Mouse (Mus musculus) liver, embryonic 14.5 days (tissue): Measurements from ENCODE around the gene Pum2. TPM values are rescaled to one million over a fixed set of nuclear protein-coding genes. Genes with fewer than 3 reads are reported as not detected.
"Not testable (repeated sequence)": the region's sequence is repeated elsewhere in the genome, so short reads cannot be mapped to it uniquely, and the experiment has no call there.

Experiments
- ATAC-seq: fragments of 200-750 bp; cut with Nextera tagmentation; 2 replicates; pipeline ENCODE4 v1.8.0; 2017; ENCODE audit warnings: moderate number of reproducible peaks, mild to moderate bottlenecking, moderate library complexity; ENCODE audit not compliant: insufficient read depth
- DNase-seq, 3 experiments: peaks; one replicate each; pipeline ENCODE4 v3.0.0-alpha.2; 2012 to 2013; ENCODE audit warnings: low read depth in 3 of 3, low spot score in 3 of 3
- H3K27ac ChIP-seq: fragments of 300-500 bp; sonication (generic); 2 replicates; pipeline ENCODE4 v1.5.1; 2014; ENCODE audit warnings: moderate library complexity, mild to moderate bottlenecking, control low read depth, inconsistent platforms
- H3K27me3 ChIP-seq: fragments of 300-500 bp; sonication (generic); 2 replicates; pipeline ENCODE4 v1.6.1; 2014; ENCODE audit warnings: mild to moderate bottlenecking, low read length, moderate library complexity; ENCODE audit not compliant: control insufficient read depth, insufficient read depth
- H3K36me3 ChIP-seq: fragments of 300-500 bp; sonication (generic); replicated peaks from 2 replicates; pipeline ENCODE4 v1.6.1; 2014; ENCODE audit warnings: low read depth; ENCODE audit not compliant: control insufficient read depth, insufficient read depth
- H3K4me1 ChIP-seq, 2 experiments: fragments of 200-500 bp in 1 of 2; fragments of 300-500 bp in 1 of 2; sonication (generic) in 1 of 2; replicated peaks; 2 replicates each; pipeline ENCODE4 v1.6.1; 2012 to 2014; ENCODE audit warnings: antibody characterized with exemption in 1 of 2, inconsistent platforms in 1 of 2, low read length in 1 of 2; ENCODE audit not compliant: control insufficient read depth in 2 of 2, insufficient read depth in 2 of 2
- H3K4me2 ChIP-seq: fragments of 300-500 bp; sonication (generic); 2 replicates; pipeline ENCODE4 v1.6.1; 2014; ENCODE audit warnings: low read depth, mild to moderate bottlenecking, control low read depth, moderate library complexity
- H3K4me3 ChIP-seq, 2 experiments: fragments of 200-500 bp in 1 of 2; fragments of 300-500 bp in 1 of 2; sonication (generic) in 1 of 2; 2 replicates each; pipeline ENCODE4 v1.5.1; 2012 to 2014; ENCODE audit warnings: low read depth in 2 of 2, low read length in 2 of 2, mild to moderate bottlenecking in 2 of 2, control low read depth in 1 of 2, inconsistent platforms in 1 of 2, moderate library complexity in 1 of 2; ENCODE audit not compliant: insufficient read depth in 1 of 2
- H3K9ac ChIP-seq: fragments of 300-500 bp; sonication (generic); replicated peaks from 2 replicates; pipeline ENCODE4 v1.6.1; 2014; ENCODE audit warnings: mild to moderate bottlenecking, control low read depth, moderate library complexity
- H3K9me3 ChIP-seq: fragments of 300-500 bp; sonication (generic); 2 replicates; pipeline ENCODE4 v1.6.1; 2016; ENCODE audit warnings: low read length, mixed read lengths; ENCODE audit not compliant: control insufficient read depth
- CTCF ChIP-seq: IDR thresholded peaks from 2 replicates; pipeline ENCODE4 v1.5.1; 2016; ENCODE audit warnings: antibody characterized with exemption, low read depth, control low read depth
- EP300 ChIP-seq: IDR thresholded peaks from 2 replicates; pipeline ENCODE4 v1.6.1; 2016; ENCODE audit warnings: antibody characterized with exemption, low read depth
- WGBS: fragments of 180-500 bp; shearing (Covaris S2); extraction: QIAGEN DNeasy Blood & Tissue Kit; methylation state at CpG from one replicate; pipeline ENCODE4 v1.1.7; 2014; ENCODE audit not compliant: insufficient replicate concordance; 5-methylcytosine and 5-hydroxymethylcytosine counted together
- polyA plus RNA-seq, 2 experiments: library from polyadenylated mRNA; depleted of rRNA in 1 of 2; stranded (reverse) in 1 of 2; unstranded in 1 of 2; fragments of >200 nt; fragmentation: Nextera tagmentation in 1 of 2; extraction: Ambion mirVana in 1 of 2; gene quantifications; 2 replicates each; pipeline versions ENCODE4 v1.2.1 to v1.2.3; 2012 to 2014

The Pum2 gene
- polyA plus RNA-seq, 2 experiments: 18.4 to 20.6 TPM

DNA sequence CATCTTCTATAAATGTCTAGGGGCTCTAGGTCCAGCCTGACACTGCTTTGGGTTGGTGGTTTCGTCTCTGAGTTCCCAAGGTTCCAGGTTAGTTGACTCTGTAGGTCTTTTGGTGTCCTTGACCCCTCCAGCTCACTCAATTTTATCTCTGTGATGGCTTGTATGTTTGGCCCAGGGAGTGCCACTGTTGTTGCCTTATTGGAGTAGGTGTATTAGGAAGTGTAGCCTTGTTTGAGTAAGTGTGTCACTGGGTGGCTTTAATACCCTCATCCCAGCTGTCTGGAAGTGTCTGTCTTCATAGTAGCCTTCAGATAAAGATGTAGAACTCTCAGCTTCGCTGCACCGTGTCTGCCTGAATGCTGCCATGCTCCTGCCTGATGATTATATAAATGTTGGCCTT is 11.1 kb downstream of the Pum2 start:
- no peak for ATAC-seq

DNA sequence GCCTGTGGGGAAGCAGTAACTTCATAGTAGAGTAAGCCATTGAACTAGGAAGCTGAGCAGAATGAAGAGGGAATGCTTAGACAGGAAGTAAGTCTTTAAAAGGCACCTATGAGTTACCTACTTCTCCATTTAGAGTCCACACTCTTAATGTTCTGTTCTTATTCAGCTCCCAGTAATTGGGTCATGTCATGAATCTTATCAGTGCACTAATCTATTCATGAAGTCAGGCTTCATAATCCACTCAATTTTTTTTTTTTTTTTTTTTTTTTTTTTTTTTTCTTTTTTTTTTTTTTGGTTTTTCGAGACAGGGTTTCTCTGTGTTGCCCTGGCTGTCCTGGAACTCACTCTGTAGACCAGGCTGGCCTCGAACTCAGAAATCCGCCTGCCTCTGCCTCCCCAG is 15.9 kb downstream of the Pum2 start:
- not testable (repeated sequence) for H3K27me3 ChIP-seq, ATAC-seq
- WGBS: 71% methylated on average over 3 of the region's 3 CpGs

More for the DNA sequence above, 11.1 kb downstream of the Pum2 start:
- Histone ChIP-seq H3K27ac (no peak overlapping the region), H3K27me3 (no peaks in the 10 kb centered on the region), H3K4me1 (peaks cover 0 to 9% of the 10 kb centered on the region in 2 experiments; a peak in 2 of 4 replicates), H3K4me3 (no peak overlapping the region), H3K36me3 (peaks cover 3% of the 10 kb centered on the region), H3K9me3 (no peaks in the 10 kb centered on the region), H3K9ac (no peak overlapping the region), H3K4me2 (no peak overlapping the region)
- TF ChIP-seq EP300 (no peak), CTCF (no peak)
- WGBS: 82% methylated on average over 3 of the region's 3 CpGs
- no peak for DNase-seq

DNA sequence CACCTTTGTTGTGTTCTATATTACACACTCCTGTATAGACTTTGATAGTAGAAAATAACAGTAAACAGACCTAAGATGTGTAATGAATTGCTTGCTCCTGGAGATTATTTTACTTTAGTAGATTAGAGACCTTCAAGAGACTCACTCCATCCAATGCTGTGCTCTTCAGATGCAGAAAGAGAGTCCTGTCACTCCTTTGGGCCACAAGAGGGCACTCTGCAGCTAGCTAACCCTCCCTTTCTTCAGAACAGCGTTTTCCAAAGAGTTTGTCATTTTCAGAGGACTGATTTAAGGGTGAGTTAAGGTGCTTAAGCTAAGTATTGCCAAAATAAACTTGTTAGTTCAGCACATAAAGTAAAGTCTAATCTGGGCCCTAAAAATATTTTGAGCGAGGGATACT is 25.0 kb downstream of the Pum2 start:
- Histone ChIP-seq H3K4me1 (no peaks in the 10 kb centered on the region; a peak in 1 of 4 replicates), H3K27ac (no peak overlapping the region), H3K36me3 (peaks cover 5% of the 10 kb centered on the region), H3K4me2 (no peak overlapping the region), H3K27me3 (no peaks in the 10 kb centered on the region), H3K9ac (no peak overlapping the region), H3K4me3 (no peak overlapping the region), H3K9me3 (no peaks in the 10 kb centered on the region)
- WGBS: 63% methylated on average over 2 of the region's 2 CpGs
- no peak for ATAC-seq
- peak in 1 of 3 experiments; percentile 30 for DNase-seq
- no peak for TF ChIP-seq EP300
- TF ChIP-seq CTCF: peak; percentile 76

More for the DNA sequence above, 15.9 kb downstream of the Pum2 start:
- H3K27ac ChIP-seq, H3K4me2 ChIP-seq, H3K4me3 ChIP-seq, H3K4me1 ChIP-seq, DNase-seq, H3K9ac ChIP-seq, H3K9me3 ChIP-seq, H3K36me3 ChIP-seq: not testable (repeated sequence)

DNA sequence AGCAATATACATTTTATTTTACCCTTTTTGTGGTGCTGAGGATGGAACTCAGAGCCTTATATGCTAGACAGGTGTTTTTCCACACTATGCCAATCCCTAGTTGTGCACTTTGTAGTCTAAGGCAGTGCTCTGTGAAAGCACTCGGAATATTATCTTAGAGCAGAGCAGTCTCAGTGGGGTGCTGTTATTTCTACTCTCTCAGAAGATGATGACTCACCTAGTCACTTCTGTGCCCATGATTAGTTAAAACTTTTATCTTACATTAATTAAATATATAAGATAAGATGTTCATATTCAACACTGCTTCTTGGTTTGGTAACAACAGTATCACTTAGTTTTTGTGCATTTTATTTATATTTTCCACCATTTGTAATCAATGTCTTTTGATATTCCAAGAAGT is 30.1 kb downstream of the Pum2 start:
- no peak for DNase-seq
- Histone ChIP-seq H3K36me3 (peaks cover 25% of the 10 kb centered on the region), H3K4me1 (no peaks in the 10 kb centered on the region), H3K4me2 (no peak overlapping the region), H3K27ac (no peak overlapping the region), H3K9me3 (no peaks in the 10 kb centered on the region), H3K27me3 (no peaks in the 10 kb centered on the region), H3K9ac (no peak overlapping the region), H3K4me3 (no peak overlapping the region)
- no peak for ATAC-seq
- TF ChIP-seq CTCF (no peak), EP300 (no peak)
- WGBS: 63% methylated on average over 1 of the region's 1 CpGs

DNA sequence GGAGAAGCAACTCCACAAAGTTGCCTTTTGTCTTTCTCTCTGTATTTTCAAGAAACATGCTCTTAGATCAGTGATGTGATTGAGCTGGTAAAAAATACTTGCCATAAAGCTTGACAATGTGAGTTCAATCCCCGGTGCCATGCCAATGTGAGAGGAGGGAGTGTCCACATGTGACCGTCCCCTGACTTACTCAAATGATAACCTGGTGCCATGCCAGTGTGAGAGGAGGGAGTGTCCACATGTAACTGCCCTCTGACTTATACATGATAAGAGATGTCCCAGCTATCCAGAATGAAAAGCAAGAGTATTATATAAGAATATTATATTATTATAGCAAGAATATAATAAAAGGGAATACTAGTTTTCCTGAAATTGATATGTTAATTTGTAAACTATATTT is 34.9 kb downstream of the Pum2 start:
- WGBS: 50% methylated on average over 2 of the region's 2 CpGs
- Histone ChIP-seq H3K4me1 (no peaks in the 10 kb centered on the region), H3K4me3 (no peak overlapping the region), H3K9ac (no peak overlapping the region), H3K4me2 (no peak overlapping the region), H3K27ac (no peak overlapping the region), H3K9me3 (no peaks in the 10 kb centered on the region), H3K36me3 (peaks cover 33% of the 10 kb centered on the region), H3K27me3 (no peaks in the 10 kb centered on the region)
- ATAC-seq: no peak
- no peak for TF ChIP-seq CTCF
- TF ChIP-seq EP300: no peak
- DNase-seq: no peak

DNA sequence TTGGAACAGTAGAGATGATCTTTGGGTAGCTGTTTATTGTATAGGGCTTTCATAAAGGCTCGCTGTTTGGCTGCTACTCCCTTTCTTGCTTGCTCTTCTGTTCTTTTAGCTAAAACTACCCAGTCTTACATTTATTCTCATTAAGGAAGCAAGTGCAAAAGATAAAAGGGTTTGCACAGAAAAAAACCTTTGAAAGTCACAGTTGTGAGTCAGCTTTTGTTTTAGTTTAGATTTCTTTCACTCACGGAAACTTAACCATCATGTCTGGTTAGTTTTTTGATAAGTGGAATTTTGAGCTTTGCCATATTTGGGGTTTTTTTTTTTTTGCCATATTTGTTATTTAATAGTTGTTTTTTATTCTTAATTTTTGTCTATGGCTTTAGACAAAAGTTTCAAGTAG is 38.7 kb downstream of the Pum2 start:
- H3K9me3 ChIP-seq: no peaks in the 10 kb centered on the region
- peaks cover 22% of the 10 kb centered on the region for H3K36me3 ChIP-seq
- WGBS: 81% methylated on average over 2 of the region's 2 CpGs
- H3K27ac ChIP-seq: no peak overlapping the region
- H3K4me3 ChIP-seq: no peak overlapping the region
- no peak for TF ChIP-seq CTCF
- no peaks in the 10 kb centered on the region for H3K27me3 ChIP-seq
- H3K9ac ChIP-seq: no peak overlapping the region
- DNase-seq: no peak
- H3K4me2 ChIP-seq: no peak overlapping the region
- peaks cover 0 to 2% of the 10 kb centered on the region in 2 experiments; a peak in 1 of 4 replicates for H3K4me1 ChIP-seq
- ATAC-seq: no peak
